ENCODE assay signal across 8 mouse cellular contexts in the genomic region with DNA sequence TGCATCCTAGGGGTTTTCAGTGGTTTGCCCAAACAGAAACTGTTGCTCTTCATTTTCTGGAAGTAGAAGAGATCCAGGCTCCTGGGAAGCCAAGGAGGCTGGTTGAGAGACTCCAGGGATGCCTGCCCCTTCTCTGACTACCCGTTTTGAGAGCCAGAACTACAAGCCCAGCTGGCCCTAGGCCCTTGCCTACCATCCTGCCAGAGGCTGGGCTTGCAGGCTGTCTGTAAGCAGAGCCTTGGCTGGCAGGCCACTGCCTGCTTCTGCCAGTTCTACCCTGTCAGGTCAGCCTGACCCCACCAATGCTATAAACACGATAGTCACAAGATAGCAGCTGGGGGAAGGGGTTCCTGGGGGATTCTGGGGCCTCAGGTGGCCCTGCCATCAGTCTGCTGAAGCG. TPM values are rescaled to one million over a fixed set of nuclear protein-coding genes. Genes with fewer than 3 reads are reported as not detected.
DNase-seq lines count a peak whose midpoint lies in the region; ATAC-seq and TF ChIP-seq lines count a peak whose summit lies in the region.

No protein-coding gene starts in this region.

- TF ChIP-seq CTCF in hindbrain, postnatal 0 days (IDR thresholded peaks at IDR 0.05; ENCODE audit: low read depth): no peak
- no peak for TF ChIP-seq CTCF in lung, postnatal 0 days (IDR thresholded peaks at IDR 0.05)

- H3K9me3 ChIP-seq in hindbrain, postnatal 0 days (ENCODE audit: low read length): no peaks in the 10 kb centered on the region
- H3K9me3 ChIP-seq in stomach, embryonic 16.5 days (replicated peaks; ENCODE audit: control insufficient read depth, low read length): no peaks in the 10 kb centered on the region
- no peaks in the 10 kb centered on the region for H3K9me3 ChIP-seq in lung, postnatal 0 days (ENCODE audit: low read length)

- H3K4me1 ChIP-seq in hindbrain, postnatal 0 days (ENCODE audit: insufficient read depth, low read length): peaks cover 33% of the 10 kb centered on the region
- peaks cover 87% of the 10 kb centered on the region for H3K4me1 ChIP-seq in stomach, embryonic 16.5 days (ENCODE audit: control insufficient read depth, insufficient read depth, low read length)
- peaks cover 16% of the 10 kb centered on the region for H3K4me1 ChIP-seq in lung, postnatal 0 days (ENCODE audit: insufficient read depth, low read depth, low read length)

- peak; percentile 64; the same call in 1 of the 2 replicates for ATAC-seq in hindbrain, postnatal 0 days
- ATAC-seq in stomach, embryonic 16.5 days (ENCODE audit: insufficient read depth, low FRiP score): no peak
- no peak for ATAC-seq in lung, postnatal 0 days

- H3K9ac ChIP-seq in hindbrain, postnatal 0 days (replicated peaks; ENCODE audit: low read length): 0 out of 2 replicates have a peak overlapping the region, but pooled peaks have one; percentile 7
- H3K9ac ChIP-seq in stomach, embryonic 16.5 days (ENCODE audit: low read length): peak overlapping the region; percentile 55
- H3K9ac ChIP-seq in lung, postnatal 0 days (replicated peaks; ENCODE audit: low read depth): no peak overlapping the region

- peak overlapping the region; percentile 33 for H3K27ac ChIP-seq in hindbrain, postnatal 0 days
- H3K27ac ChIP-seq in stomach, embryonic 16.5 days (ENCODE audit: low read length): peak overlapping the region; percentile 95
- no peak overlapping the region for H3K27ac ChIP-seq in lung, postnatal 0 days (ENCODE audit: low read length)

- DNase-seq in heart, adult 11 months: peak; percentile 98
- DNase-seq in heart, postnatal 4 days: no peak
- peak; percentile 73 for DNase-seq in adipocyte (ENCODE audit: low spot score)
- peak; percentile 88 to 96 for DNase-seq in gastrocnemius, adult 8-10 months (ENCODE audit: low spot score in 2 of 2)
- DNase-seq in hindbrain, postnatal 0 days (ENCODE audit: low spot score): peak; percentile 73
- no peak for DNase-seq in lung, postnatal 0 days (ENCODE audit: low spot score)
- DNase-seq in testis, postnatal 10 days (ENCODE audit: low spot score): no peak

- no peaks in the 10 kb centered on the region for H3K27me3 ChIP-seq in hindbrain, postnatal 0 days (ENCODE audit: insufficient read depth, low read length)
- no peaks in the 10 kb centered on the region for H3K27me3 ChIP-seq in stomach, embryonic 16.5 days (ENCODE audit: control insufficient read depth, insufficient read depth, low read length)
- H3K27me3 ChIP-seq in lung, postnatal 0 days (replicated peaks; ENCODE audit: insufficient read depth, low read length): no peaks in the 10 kb centered on the region

- H3K4me2 ChIP-seq in hindbrain, postnatal 0 days (ENCODE audit: low read depth, low read length): no peak overlapping the region
- H3K4me2 ChIP-seq in stomach, embryonic 16.5 days (ENCODE audit: low read depth, low read length): no peak overlapping the region
- H3K4me2 ChIP-seq in lung, postnatal 0 days (replicated peaks; ENCODE audit: low read depth, low read length): no peak overlapping the region

- no peak for TF ChIP-seq EP300 in lung, postnatal 0 days (IDR thresholded peaks at IDR 0.05)

- WGBS in hindbrain, postnatal 0 days: 37% methylated on average over 3 of the region's 3 CpGs
- WGBS in stomach, embryonic 16.5 days: 47% methylated on average over 3 of the region's 3 CpGs
- 57% methylated on average over 3 of the region's 3 CpGs for WGBS in lung, postnatal 0 days

- H3K4me3 ChIP-seq in hindbrain, postnatal 0 days (ENCODE audit: low read length): no peak overlapping the region
- no peak overlapping the region for H3K4me3 ChIP-seq in stomach, embryonic 16.5 days (replicated peaks; ENCODE audit: low read length)
- H3K4me3 ChIP-seq in lung, postnatal 0 days (ENCODE audit: low read depth, low read length): no peak overlapping the region

- no peaks in the 10 kb centered on the region for H3K36me3 ChIP-seq in hindbrain, postnatal 0 days (ENCODE audit: insufficient read depth, low read length)
- H3K36me3 ChIP-seq in stomach, embryonic 16.5 days (ENCODE audit: control insufficient read depth, insufficient read depth, low read length): no peaks in the 10 kb centered on the region
- H3K36me3 ChIP-seq in lung, postnatal 0 days (ENCODE audit: insufficient read depth, low read length): no peaks in the 10 kb centered on the region

RNA-seq across cellular contexts. Expression of gene Mrps23, which starts 48.7 kb away (rescaled TPM):
- 100 to 1,000 TPM; 204 to 207 TPM for total RNA-seq in heart, postnatal 4 days (2021)
- 100 to 1,000 TPM; 119 to 149 (median 140) TPM for total RNA-seq in gastrocnemius, adult 8-10 months (2022)
- total RNA-seq in hindbrain, postnatal 0 days (2014; rRNA removed): 29.0 and 48.7 TPM in 2 replicates
- polyA plus RNA-seq in hindbrain, postnatal 0 days (2015; fragmentation: Nextera tagmentation; extraction: Ambion mirVana): 66.4 and 67.1 TPM in 2 replicates
- polyA plus RNA-seq in stomach, embryonic 16.5 days (2015; fragmentation: Nextera tagmentation; extraction: Ambion mirVana): 50.1 and 57.9 TPM in 2 replicates
- 46.5 TPM in 2 replicates for polyA plus RNA-seq in lung, postnatal 0 days (2015; fragmentation: Nextera tagmentation; extraction: Ambion mirVana)

RNA-seq across cellular contexts. Expression of gene Cuedc1, which starts 57.6 kb away (rescaled TPM):
- 10 to 100 TPM; 39.5 to 40.0 TPM for total RNA-seq in heart, postnatal 4 days (2021)
- 100 to 1,000 TPM; 108 to 156 (median 116) TPM for total RNA-seq in gastrocnemius, adult 8-10 months (2022)
- total RNA-seq in hindbrain, postnatal 0 days (2014; rRNA removed): 33.6 and 44.6 TPM in 2 replicates
- polyA plus RNA-seq in hindbrain, postnatal 0 days (2015; fragmentation: Nextera tagmentation; extraction: Ambion mirVana): 35.8 and 40.9 TPM in 2 replicates
- polyA plus RNA-seq in stomach, embryonic 16.5 days (2015; fragmentation: Nextera tagmentation; extraction: Ambion mirVana): 11.3 and 11.5 TPM in 2 replicates
- polyA plus RNA-seq in lung, postnatal 0 days (2015; fragmentation: Nextera tagmentation; extraction: Ambion mirVana): 14.6 TPM in 2 replicates

Comparison
In these comparisons a context has a peak if more than half of its experiments do, and no peak if none do; other contexts are left out.
1. DNase-seq: peak in heart, adult 11 months (single experiment), adipocyte (single experiment), gastrocnemius, adult 8-10 months (2 of 2) and hindbrain, postnatal 0 days (single experiment); none in heart, postnatal 4 days (single experiment), lung, postnatal 0 days (single experiment) and testis, postnatal 10 days (single experiment).